Mouse (Mus musculus) liver, embryonic 12.5 days (tissue): ENCODE measurements around the gene Zdhhc4. TPM values are rescaled to one million over a fixed set of nuclear protein-coding genes. Genes with fewer than 3 reads are reported as not detected.

ENCODE experiments used
- ATAC-seq: fragments of 200-750 bp; cut with Nextera tagmentation; 2 replicates; pipeline ENCODE4 v1.8.0; 2017; ENCODE audit warnings: moderate number of reproducible peaks, mild to moderate bottlenecking, moderate library complexity
- H3K27ac ChIP-seq: fragments of 300-500 bp; sonication (generic); 2 replicates; pipeline ENCODE4 v1.5.1; 2016; ENCODE audit warnings: mild to moderate bottlenecking
- H3K27me3 ChIP-seq: fragments of 300-500 bp; sonication (generic); replicated peaks from 2 replicates; pipeline ENCODE4 v1.6.1; 2016; ENCODE audit warnings: mild to moderate bottlenecking, moderate library complexity
- H3K36me3 ChIP-seq: fragments of 300-500 bp; sonication (generic); 2 replicates; pipeline ENCODE4 v1.6.1; 2016; ENCODE audit warnings: mild to moderate bottlenecking, moderate library complexity
- H3K4me1 ChIP-seq: fragments of 300-500 bp; sonication (generic); 2 replicates; pipeline ENCODE4 v1.6.1; 2016
- H3K4me2 ChIP-seq: fragments of 300-500 bp; sonication (generic); 2 replicates; pipeline ENCODE4 v1.6.1; 2016; ENCODE audit warnings: mild to moderate bottlenecking, moderate library complexity
- H3K4me3 ChIP-seq: fragments of 300-500 bp; sonication (generic); 2 replicates; pipeline ENCODE4 v1.5.1; 2016; ENCODE audit warnings: mild to moderate bottlenecking, moderate library complexity
- H3K9ac ChIP-seq: fragments of 300-500 bp; sonication (generic); 2 replicates; pipeline ENCODE4 v1.6.1; 2016; ENCODE audit warnings: mild to moderate bottlenecking, moderate library complexity
- H3K9me3 ChIP-seq: fragments of 300-500 bp; sonication (generic); replicated peaks from 2 replicates; pipeline ENCODE4 v1.6.1; 2016; ENCODE audit warnings: mild to moderate bottlenecking, moderate library complexity
- WGBS: fragments of 180-500 bp; shearing (Covaris S2); methylation state at CpG from one replicate; pipeline ENCODE4 v1.1.7; 2016; ENCODE audit not compliant: insufficient replicate concordance; 5-methylcytosine and 5-hydroxymethylcytosine counted together
- polyA plus RNA-seq: library from polyadenylated mRNA; unstranded; fragments of >200 nt; fragmentation: Nextera tagmentation; extraction: Ambion mirVana; gene quantifications from 2 replicates; pipeline ENCODE4 v1.2.1, GENCODE M21; 2016

Gene Zdhhc4
- polyA plus RNA-seq, 1 experiment from 2014 or later, result 42.9 TPM

DNA sequence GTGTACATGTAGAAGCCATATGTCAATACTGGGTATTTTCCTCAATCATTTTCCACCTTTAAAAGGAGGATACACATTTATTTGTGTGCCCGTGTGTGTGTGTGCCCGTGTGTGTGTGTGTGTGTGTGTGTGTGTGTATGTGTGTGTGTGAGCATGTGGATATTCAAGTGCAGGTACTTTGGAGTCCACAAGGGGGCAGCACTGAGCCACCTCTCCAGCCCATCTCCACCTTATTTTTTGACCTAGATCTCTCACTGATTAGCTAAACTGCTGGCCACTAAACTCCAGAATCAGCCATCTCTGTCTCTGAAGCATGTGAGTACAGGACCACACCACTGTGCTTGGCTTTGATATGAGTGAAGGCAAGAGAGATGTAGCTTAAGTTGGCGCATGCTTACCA lies 34.2 kb downstream of the Zdhhc4 start:
- peaks cover 7% of the 10 kb centered on the region; the same call in 1 of the 2 replicates for H3K4me1 ChIP-seq
- H3K27ac ChIP-seq, result no peak overlapping the region
- 78% methylated on average over 3 of the region's 3 CpGs for WGBS
- H3K36me3 ChIP-seq, result peaks cover 18% of the 10 kb centered on the region
- no peak overlapping the region for H3K4me3 ChIP-seq
- H3K9me3 ChIP-seq, result no peaks in the 10 kb centered on the region
- no peak for ATAC-seq
- H3K4me2 ChIP-seq, result no peak overlapping the region
- peaks cover 50% of the 10 kb centered on the region for H3K27me3 ChIP-seq
- no peak overlapping the region for H3K9ac ChIP-seq

DNA sequence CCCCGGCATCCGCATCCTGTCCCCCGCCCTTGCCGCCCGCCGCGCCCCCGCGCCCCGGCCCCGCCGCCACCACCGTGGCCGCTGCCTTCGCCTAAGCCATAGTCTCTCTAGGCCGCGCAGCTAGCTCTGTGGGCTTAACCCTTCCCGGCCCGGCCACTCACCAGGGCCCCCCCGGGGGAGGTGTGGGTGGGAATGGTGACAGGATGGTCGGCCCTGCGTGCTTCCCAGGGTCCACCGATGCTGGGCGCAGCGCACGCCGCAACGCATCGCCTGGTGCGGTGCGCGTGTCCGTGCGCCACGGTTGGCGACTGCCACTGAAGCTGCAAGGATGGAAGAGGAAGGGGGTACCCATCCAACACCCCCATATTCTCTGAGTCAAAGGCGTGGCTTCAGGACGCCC lies 35.7 kb downstream of the Zdhhc4 start, which contains the start of gene Zfp853:
Gene Zfp853 (minus strand): TSS at position 220 of the 400 bp plus-strand sequence.
- H3K27me3 ChIP-seq, result peaks cover 65% of the 10 kb centered on the region
- no peak within 1 kb of the TSS for H3K9ac ChIP-seq
- H3K36me3 ChIP-seq, result 0 out of 2 replicates have a peak, but pooled peaks cover 5% of the 10 kb centered on the region
- no peak within 1 kb of the TSS for H3K27ac ChIP-seq
- H3K9me3 ChIP-seq, result no peaks in the 10 kb centered on the region; the same call in 1 of the 2 replicates
- H3K4me1 ChIP-seq, result peaks cover 7% of the 10 kb centered on the region; the same call in 1 of the 2 replicates
- H3K4me2 ChIP-seq, result peak within 1 kb of the TSS; percentile 63
- 7% methylated on average over 25 of the region's 38 CpGs for WGBS
- H3K4me3 ChIP-seq, result peak within 1 kb of the TSS; percentile 33
- no peak for ATAC-seq

DNA sequence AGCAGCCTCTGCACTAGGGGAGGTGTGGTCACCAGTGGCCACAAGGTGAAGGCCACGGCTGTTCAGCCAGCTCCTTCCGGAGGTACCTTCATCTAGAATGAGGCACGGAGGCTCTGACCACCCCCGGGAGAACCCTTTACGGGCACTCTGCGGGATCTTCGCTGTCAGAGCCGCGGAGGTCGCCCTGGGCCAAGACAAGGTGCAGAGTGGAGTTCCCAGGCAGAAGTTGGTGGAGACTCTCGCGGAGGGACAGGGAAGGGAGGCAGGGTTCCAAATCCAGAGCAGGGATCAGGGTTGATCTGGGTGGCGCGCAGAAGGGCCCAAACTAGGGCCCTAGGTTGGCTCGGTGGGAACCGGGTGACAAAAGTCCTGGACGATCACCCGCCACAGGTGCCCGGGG lies 36.2 kb downstream of the Zdhhc4 start:
- no peak for ATAC-seq
- 4% methylated on average over 18 of the region's 19 CpGs for WGBS
- H3K4me3 ChIP-seq, result peak overlapping the region; percentile 33
- H3K4me1 ChIP-seq, result peaks cover 8% of the 10 kb centered on the region; the same call in 1 of the 2 replicates
- no peaks in the 10 kb centered on the region; the same call in 1 of the 2 replicates for H3K9me3 ChIP-seq
- no peak overlapping the region for H3K9ac ChIP-seq
- H3K36me3 ChIP-seq, result no peaks in the 10 kb centered on the region
- peaks cover 70% of the 10 kb centered on the region for H3K27me3 ChIP-seq
- H3K27ac ChIP-seq, result no peak overlapping the region
- peak overlapping the region; percentile 63 for H3K4me2 ChIP-seq

DNA sequence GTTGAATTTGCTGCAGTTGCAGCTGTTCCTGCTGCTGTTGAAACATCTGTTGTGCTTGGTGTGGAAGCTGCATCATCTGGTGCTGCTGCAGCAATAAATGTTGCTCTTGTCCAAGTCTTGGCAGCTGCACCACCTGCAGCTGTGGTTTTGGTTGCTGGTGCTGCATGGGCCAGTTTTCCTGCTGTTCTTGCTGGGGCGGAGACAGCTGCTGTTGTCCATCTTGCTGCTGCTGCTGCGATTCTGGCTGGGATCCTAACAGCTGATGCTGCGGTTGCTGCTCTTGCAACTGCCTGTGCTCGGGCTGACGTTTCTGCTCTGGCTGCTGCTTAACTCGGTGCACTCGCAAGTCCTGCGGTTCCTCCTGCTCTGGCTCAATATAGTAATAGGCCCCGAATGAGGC lies 39.8 kb downstream of the Zdhhc4 start:
- H3K27ac ChIP-seq, result no peak overlapping the region
- peaks cover 100% of the 10 kb centered on the region for H3K27me3 ChIP-seq
- H3K4me2 ChIP-seq, result no peak overlapping the region
- no peak for ATAC-seq
- no peaks in the 10 kb centered on the region for H3K36me3 ChIP-seq
- no peaks in the 10 kb centered on the region; the same call in 1 of the 2 replicates for H3K9me3 ChIP-seq
- WGBS, result 60% methylated on average over 9 of the region's 9 CpGs
- H3K9ac ChIP-seq, result no peak overlapping the region
- no peak overlapping the region for H3K4me3 ChIP-seq
- peaks cover 12% of the 10 kb centered on the region; the same call in 1 of the 2 replicates for H3K4me1 ChIP-seq

DNA sequence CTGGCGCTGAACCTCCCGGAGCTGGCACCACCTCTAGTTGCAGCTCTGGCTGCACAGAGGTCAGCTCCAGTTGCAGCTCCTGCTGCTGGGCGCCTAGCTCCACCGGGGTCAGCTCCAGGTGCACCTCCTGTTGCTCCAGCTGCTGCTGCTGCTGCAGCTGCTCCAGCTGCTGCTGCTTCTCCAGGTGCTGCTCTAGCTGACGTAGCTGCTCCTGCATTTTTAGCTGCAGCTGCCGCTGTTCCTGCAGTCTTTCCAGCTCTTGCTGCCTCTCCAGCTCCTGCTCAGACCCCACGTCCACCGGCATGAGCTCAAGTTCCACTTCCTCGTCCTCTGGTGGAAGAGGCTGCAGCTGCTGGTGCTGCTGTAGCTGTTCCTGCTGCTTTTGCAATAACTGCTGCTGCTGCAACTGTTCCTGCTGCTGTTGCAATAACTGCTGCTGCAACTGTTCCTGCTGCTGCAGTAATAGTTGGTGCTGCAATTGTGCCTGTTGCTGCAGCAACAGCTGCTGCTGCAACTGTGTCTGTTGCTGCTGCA lies 40.6 kb downstream of the Zdhhc4 start:
- Histone ChIP-seq H3K4me2 (peak overlapping the region; percentile 42), H3K9ac (no peak overlapping the region), H3K27ac (no peak overlapping the region), H3K4me1 (peaks cover 11% of the 10 kb centered on the region; the same call in 1 of the 2 replicates), H3K36me3 (no peaks in the 10 kb centered on the region), H3K27me3 (peaks cover 97% of the 10 kb centered on the region), H3K9me3 (no peaks in the 10 kb centered on the region; the same call in 1 of the 2 replicates), H3K4me3 (peak overlapping the region; percentile 21)
- no peak for ATAC-seq
- WGBS, result 13% methylated on average over 9 of the region's 9 CpGs

DNA sequence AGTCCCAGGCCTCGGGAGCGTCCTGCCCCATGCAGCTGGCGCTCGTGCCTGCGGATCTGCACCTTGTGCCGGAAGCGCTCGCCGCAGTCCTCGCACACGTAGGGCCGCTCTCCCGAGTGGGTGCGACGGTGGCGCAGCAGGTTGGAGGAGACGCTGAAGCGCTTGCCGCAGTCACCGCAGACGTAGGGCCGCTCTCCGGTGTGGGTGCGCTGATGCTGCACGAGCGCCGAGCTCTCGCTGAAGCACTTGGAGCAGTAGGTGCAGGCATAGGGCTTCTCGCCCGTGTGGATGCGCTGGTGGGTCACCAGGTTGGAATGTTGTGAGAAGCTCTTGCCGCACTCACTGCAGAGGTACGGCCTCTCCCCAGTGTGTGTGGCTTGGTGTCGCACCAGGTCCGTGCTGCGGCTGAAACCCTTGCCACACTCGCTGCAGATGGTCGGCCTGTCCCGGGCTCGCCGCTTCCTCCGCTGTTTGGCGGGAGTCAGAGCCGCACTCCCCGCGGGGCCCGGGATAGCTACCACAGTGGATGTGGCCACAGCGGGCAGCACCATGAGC lies 41.2 kb downstream of the Zdhhc4 start:
- H3K4me2 ChIP-seq, result peak overlapping the region; percentile 42
- no peak overlapping the region for H3K27ac ChIP-seq
- H3K4me1 ChIP-seq, result 0 out of 2 replicates have a peak, but pooled peaks cover 5% of the 10 kb centered on the region
- H3K9ac ChIP-seq, result no peak overlapping the region
- no peaks in the 10 kb centered on the region; the same call in 1 of the 2 replicates for H3K9me3 ChIP-seq
- 7% methylated on average over 48 of the region's 48 CpGs for WGBS
- H3K27me3 ChIP-seq, result peaks cover 97% of the 10 kb centered on the region
- no peaks in the 10 kb centered on the region for H3K36me3 ChIP-seq
- peak overlapping the region; percentile 21 for H3K4me3 ChIP-seq
- ATAC-seq, result no peak

DNA sequence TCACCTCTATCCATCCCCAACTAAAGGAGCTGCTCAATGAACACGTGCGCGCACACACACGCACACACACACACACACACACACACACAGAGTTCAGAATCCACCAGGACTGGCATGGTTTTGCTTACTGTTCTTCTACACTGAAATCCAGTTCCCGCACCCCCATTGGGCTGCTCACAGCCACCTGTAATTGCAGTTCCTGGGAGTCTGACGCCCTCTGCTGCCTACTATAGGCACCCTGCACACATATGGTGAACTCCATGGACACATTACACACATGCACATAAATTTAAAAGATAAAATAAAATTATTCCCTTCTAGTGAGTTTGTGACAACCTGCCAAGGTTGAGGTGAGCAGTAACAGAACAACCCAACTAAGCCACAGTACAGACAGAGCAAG lies 44.3 kb downstream of the Zdhhc4 start:
- Histone ChIP-seq H3K4me3 (no peak overlapping the region), H3K9me3 (no peaks in the 10 kb centered on the region; the same call in 1 of the 2 replicates), H3K4me1 (0 out of 2 replicates have a peak, but pooled peaks cover 5% of the 10 kb centered on the region), H3K27me3 (peaks cover 88% of the 10 kb centered on the region), H3K9ac (no peak overlapping the region), H3K4me2 (no peak overlapping the region), H3K36me3 (no peaks in the 10 kb centered on the region), H3K27ac (no peak overlapping the region)
- WGBS, result 39% methylated on average over 6 of the region's 6 CpGs
- ATAC-seq, result no peak

DNA sequence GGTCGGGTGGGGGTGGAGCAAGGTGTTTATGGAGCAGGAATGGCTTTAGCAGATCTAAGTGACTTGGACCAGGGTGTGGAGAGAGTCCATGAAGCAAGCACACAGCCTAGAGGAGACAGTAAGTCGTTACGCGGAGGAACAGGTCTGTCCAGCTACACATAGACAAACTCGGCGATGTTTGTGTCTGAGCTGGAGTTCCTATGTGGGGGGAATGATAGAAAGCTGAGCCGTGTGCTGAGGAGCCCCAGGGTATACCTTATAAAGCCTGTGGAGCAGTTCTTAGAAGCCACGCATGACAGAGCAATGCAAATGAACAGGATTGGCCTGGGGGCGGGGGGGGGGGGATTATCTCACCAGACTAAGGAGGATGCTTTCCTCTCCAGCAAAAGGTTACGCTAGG lies 49.8 kb downstream of the Zdhhc4 start:
- ATAC-seq, result no peak
- peaks cover 80% of the 10 kb centered on the region for H3K27me3 ChIP-seq
- H3K4me2 ChIP-seq, result no peak overlapping the region
- WGBS, result 40% methylated on average over 10 of the region's 10 CpGs
- H3K36me3 ChIP-seq, result no peaks in the 10 kb centered on the region
- H3K9me3 ChIP-seq, result no peaks in the 10 kb centered on the region
- no peaks in the 10 kb centered on the region for H3K4me1 ChIP-seq
- H3K4me3 ChIP-seq, result no peak overlapping the region
- no peak overlapping the region for H3K27ac ChIP-seq
- H3K9ac ChIP-seq, result no peak overlapping the region

DNA sequence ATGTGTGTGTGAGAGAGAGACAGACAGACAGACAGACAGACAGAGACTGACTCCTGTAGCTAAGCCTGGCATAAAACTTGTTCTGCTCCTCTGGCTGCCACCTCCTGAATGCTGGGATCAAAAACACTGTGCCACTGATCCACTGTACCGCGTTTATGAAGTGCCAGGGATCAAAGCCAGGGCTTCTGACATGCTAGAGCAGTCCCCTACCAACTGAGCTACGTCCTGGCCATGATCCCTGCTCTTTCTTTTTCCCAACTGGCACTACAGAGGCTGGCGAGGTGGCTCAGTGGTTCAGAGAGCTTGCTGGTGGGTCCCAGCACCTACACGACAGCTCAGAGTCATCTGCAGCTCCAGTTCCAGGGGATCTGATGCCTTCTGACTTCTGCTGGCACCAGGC lies 53.3 kb downstream of the Zdhhc4 start:
- Histone ChIP-seq H3K4me2 (no peak overlapping the region), H3K4me1 (no peaks in the 10 kb centered on the region), H3K27ac (no peak overlapping the region), H3K4me3 (no peak overlapping the region), H3K36me3 (no peaks in the 10 kb centered on the region), H3K9ac (no peak overlapping the region), H3K27me3 (peaks cover 65% of the 10 kb centered on the region), H3K9me3 (no peaks in the 10 kb centered on the region)
- no peak for ATAC-seq
- WGBS, result 34% methylated on average over 5 of the region's 5 CpGs

DNA sequence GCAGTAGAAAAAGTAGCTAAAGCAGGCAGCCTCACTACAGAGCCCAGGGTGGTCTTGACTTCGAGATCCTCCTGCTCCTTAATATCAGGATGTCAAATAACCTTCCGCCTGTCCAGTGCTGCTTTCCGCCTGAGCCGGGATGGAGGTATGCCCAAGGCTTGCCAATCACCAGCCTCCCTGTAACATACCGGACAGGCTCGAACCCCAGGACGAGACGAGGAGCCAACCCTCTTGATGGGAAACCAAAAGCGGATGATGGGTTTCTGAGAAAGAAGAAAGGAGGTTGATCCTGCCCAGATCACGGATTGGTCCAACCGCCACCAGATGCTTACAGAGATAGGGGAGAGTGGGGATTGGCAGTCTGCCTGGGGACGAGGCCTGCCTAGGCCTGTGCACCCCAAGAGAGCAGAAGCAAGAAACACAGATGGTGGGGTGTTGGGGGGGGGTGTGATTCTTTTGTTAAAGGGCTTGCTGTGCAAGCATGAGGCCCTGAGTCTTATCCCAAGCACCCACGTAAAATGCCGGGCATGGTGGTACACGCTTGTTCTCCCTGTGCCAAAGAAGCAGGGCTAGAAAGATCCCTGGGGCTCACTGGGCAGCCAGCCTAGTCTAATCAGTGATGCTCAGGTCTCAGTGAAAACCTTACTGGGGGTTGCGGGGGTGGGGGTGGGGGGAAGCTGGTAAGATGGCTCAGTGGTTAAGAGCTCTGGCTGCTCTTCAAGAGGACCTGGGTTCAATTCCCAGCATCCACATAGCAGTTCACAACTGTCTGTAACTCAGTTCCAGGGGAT lies 56.3 kb downstream of the Zdhhc4 start:
- Histone ChIP-seq H3K4me1 (peaks cover 19% of the 10 kb centered on the region), H3K27ac (no peak overlapping the region), H3K4me3 (no peak overlapping the region), H3K9me3 (no peaks in the 10 kb centered on the region), H3K36me3 (no peaks in the 10 kb centered on the region), H3K4me2 (no peak overlapping the region), H3K27me3 (peaks cover 67% of the 10 kb centered on the region), H3K9ac (no peak overlapping the region)
- ATAC-seq, result no peak
- WGBS, result 76% methylated on average over 16 of the region's 16 CpGs

DNA sequence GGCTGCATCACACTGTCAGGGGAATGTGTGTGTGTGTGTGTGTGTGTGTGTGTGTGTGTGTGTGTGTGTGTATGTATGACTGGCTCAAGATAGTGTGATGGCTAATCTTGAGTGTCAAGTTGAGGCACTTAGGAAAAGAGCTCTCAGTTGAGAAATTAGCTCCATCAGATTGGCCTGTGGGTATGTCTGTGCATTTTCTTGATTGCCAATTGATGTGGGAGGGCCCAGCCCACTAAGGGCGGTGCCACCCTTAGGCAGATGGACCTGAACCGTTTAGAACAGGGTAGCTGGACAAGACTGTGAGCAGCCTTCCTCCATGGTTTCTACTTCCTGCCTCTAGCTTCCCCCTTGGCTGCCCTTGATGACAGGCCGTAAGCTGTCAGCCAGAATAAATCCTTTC lies 56.9 kb downstream of the Zdhhc4 start:
- Histone ChIP-seq H3K4me2 (no peak overlapping the region), H3K9ac (no peak overlapping the region), H3K27ac (no peak overlapping the region), H3K36me3 (no peaks in the 10 kb centered on the region), H3K27me3 (peaks cover 67% of the 10 kb centered on the region), H3K4me1 (peaks cover 19% of the 10 kb centered on the region), H3K9me3 (no peaks in the 10 kb centered on the region), H3K4me3 (no peak overlapping the region)
- WGBS, result 45% methylated on average over 3 of the region's 3 CpGs
- no peak for ATAC-seq

DNA sequence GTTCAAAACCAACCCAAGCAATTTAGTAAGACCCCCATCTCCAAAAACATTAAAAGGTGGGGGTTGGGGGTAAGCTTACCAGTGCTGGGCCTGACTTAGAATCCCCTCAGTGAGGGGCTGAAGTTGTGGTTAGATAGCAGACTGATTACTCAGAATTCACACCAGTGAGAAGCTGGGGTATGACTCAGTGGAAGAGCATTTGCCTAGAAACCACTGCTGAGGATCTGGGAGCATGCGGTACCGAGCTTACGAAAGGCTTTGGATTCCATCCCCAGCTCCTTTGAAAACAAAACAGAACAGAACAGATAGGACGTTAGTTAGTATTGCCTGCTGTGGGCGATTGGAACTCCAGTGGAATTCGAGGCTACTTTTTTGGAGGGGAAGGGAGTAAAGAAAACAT lies 57.4 kb downstream of the Zdhhc4 start:
- H3K9me3 ChIP-seq, result no peaks in the 10 kb centered on the region
- no peak for ATAC-seq
- H3K4me2 ChIP-seq, result no peak overlapping the region
- H3K36me3 ChIP-seq, result no peaks in the 10 kb centered on the region
- H3K4me1 ChIP-seq, result peaks cover 19% of the 10 kb centered on the region
- no peak overlapping the region for H3K27ac ChIP-seq
- H3K27me3 ChIP-seq, result peaks cover 66% of the 10 kb centered on the region
- WGBS, result 60% methylated on average over 6 of the region's 6 CpGs
- no peak overlapping the region for H3K9ac ChIP-seq
- no peak overlapping the region for H3K4me3 ChIP-seq
